Mouse (Mus musculus) adrenal gland, postnatal 25 days (tissue): ENCODE data around the gene Phactr1. TPM values are rescaled to one million over a fixed set of nuclear protein-coding genes. Genes with fewer than 3 reads are reported as not detected.
A peak's percentile ranks its signal among the peaks of the same experiment; 100 is the strongest.

Experiments used
- DNase-seq: peaks from one replicate; pipeline ENCODE4 v3.0.0; 2021; ENCODE audit warnings: mixed read lengths
- total RNA-seq: library from RNA; stranded (reverse); gene quantifications from 2 replicates; pipeline ENCODE4 v1.2.3, GENCODE M21; 2021

Gene Phactr1
- total RNA-seq, 1 experiment from 2014 or later: 7.8 TPM

- DNase-seq: no peak
These were observed 300.2 kb downstream of the Phactr1 start for GRCm38 (mm10) chr13:42980581-42980980.

DNA sequence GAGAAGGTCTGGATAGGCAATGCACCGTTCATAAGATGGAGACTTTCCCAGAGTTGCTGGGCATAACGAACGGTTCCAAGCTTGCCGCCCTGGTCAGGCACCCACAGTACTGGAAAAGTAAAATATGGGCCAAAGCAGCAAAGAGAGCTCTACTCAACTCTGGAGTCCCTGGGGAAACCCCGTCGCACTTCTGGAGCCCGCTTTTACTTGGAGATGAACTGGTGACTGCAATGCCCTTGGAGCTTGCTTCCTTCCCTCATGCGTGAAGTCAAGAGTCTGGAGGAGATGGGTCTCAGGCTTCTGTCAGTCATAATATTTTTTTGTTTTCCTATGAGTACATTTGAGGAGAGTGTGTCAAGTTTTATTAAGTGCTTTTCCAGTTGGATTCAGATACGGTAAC, 302.2 kb downstream of the Phactr1 start:
- no peak for DNase-seq

DNA sequence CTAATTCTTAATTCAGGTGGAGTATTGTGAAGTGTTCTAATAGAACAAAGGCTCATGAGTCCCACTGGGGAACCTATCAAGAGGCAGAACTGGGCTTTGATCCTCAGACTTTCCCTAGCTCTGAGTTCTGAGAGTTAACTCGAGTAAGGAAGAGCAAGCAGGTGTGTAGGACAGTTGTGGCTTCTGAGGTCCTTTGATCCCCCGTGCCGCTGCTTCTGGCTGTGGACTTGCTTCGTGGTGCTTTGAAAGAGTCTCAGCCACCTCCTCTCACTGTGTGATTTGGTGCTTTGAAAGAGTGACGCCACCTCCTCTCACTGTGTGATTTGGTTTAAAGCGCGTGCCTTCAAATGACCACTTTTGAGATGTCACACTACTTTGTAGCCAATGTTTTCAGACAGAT, 305.4 kb downstream of the Phactr1 start:
- DNase-seq: no peak

DNA sequence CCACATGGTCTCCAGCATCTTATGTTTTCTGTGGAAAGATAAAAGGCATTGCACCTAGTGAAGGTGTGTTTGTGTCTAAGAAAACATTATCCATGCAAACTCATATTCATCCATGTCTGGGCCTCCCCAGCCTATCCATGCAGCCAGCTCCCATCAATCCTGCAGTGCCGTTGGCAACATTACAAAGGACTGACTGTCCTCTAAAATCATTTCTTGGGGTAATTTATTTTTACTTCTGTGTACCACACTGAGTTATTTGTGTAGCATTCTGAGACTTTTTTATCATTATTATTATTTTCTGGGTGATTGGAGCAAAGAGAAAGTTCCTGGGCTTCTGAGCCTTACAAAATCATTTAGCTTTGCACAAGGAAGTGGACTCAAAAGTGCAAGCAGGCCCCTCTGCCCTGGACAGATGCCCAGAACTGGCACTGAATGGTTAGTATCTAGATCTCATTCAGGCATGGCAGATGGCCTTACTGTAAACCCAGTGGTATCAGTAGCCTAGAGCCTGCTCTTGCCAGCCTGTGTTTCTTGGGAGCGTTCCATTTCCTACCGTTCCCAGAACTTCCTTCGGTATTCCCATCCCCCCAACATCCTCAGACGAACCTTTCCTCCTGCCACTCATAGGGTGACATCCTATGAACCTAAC, 307.6 kb downstream of the Phactr1 start:
- peak; percentile 55 for DNase-seq

GRCm38 (mm10) chr13:42989481-42989880, 309.1 kb downstream of the Phactr1 start:
- DNase-seq: no peak

DNA sequence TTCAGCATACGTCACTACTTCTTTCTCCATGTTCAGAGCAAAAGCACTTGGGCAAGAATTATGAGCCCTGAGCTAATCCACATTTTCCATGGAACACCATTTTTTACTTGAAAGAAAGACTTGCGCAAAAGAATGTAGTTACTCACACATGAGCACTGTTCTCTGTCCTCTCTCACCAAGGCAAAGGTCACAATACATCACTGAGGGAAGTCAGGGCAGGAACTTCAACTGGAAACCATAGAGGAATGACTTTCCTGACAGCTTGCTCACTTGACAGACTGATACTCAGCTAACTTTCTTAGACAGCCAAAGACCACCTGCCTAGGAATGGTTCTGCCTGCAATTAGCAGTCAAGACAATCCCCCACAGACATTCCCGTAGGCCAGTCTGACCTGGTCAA, 309.6 kb downstream of the Phactr1 start:
- DNase-seq: no peak

- DNase-seq: no peak
These were observed 310.2 kb downstream of the Phactr1 start for GRCm38 (mm10) chr13:42990493-42991111.

DNA sequence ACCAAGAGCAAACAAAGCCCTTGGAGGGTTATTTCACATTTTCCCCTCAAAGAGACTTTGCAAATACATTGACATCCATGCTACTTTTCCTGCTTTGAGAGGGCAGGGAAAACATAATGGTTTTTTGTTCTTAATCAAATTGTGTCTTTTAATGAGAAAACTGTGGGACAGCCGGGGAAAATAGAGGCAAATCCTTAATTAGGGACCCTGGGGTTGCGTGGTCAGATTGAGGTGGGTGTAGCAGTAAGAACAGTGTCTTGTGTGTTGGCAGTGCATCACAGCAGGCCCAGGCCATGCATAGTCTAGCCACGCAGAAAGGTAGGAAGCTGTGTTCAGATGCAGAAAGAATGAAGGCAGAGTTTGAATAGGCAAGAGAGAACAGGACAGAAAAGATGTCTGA, 310.7 kb downstream of the Phactr1 start:
- DNase-seq: no peak

- DNase-seq: no peak
These were observed 311.9 kb downstream of the Phactr1 start for GRCm38 (mm10) chr13:42992306-42992705.

DNA sequence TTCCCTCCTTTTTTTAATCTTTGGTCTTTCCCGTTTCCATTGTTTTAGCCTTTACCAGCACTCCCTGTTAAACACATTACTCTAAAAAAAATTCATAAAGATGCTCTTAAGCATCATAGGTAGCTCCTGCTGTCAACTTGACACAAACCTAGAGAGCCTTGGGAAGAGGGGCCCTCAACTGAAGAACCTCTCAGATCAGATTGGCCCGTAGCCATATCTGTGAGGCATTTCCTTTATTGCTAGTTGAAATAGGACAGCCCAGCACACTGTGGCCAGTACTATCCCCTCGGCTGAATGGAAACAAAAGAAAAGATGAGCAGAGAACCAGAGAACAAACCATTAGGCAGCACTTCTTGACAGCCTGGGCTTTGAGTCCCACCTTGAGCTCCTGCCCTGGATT, 313.9 kb downstream of the Phactr1 start:
- no peak for DNase-seq

DNA sequence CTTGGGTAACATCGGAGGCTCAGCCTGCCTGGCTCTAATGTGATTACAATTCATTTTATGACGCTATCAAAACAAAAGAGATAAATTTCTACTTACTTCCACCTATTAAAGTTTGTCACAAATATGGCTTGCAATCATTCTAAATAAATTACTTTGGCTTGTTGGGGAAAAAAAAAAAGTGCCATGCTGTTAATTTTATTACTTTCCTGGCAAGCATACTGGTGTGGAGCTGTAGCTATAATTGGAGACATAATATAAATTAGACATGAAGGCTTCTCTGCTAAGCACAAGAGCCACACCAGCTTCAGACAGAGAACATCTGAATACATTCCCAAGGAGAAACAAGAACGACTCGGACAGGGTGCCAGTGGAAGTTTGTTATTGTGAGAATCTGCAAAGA, 315.8 kb downstream of the Phactr1 start:
- no peak for DNase-seq

DNA sequence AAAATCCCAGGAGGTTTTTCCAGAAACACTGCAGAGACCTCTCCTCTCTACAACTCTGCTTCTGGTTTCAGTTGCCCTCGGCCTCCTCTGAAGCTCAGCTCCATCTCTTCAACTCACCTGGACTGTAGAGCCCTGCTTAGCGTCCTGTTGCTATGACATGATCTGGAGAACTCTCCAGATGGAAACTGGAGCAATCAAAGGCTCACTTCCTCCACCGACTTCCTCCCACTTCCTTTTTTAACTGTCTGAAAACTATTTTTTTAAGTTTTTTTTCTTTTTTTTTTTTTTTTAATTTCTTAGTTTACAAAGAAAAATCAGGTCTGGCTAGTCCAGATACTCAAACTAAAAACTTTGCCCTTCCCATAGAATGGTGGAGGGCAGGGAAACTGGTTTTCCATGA, 318.9 kb downstream of the Phactr1 start:
- DNase-seq: no peak

GRCm38 (mm10) chr13:43005131-43005579, 324.7 kb downstream of the Phactr1 start:
- DNase-seq: no peak

DNA sequence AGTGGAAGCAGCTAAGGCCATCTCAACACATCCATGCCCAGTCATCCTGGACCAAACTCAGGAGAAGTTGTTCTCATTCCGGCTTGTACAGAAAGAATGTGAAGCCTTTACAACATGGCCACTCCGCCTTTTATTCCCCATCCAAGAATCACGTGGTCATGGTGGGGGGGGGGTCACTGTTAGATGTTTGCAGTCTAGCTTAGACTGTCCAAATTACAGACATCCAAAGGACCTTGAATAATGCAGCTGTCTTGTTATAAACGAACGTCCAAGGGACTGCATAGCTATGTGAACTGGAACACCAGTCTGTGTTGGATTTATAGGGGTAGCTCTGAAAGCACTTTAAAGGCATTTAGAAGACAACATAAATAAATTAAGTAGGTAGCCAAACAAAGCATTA, 328.0 kb downstream of the Phactr1 start:
- no peak for DNase-seq

GRCm38 (mm10) chr13:43009596-43009995, 329.2 kb downstream of the Phactr1 start:
- DNase-seq: no peak

DNA sequence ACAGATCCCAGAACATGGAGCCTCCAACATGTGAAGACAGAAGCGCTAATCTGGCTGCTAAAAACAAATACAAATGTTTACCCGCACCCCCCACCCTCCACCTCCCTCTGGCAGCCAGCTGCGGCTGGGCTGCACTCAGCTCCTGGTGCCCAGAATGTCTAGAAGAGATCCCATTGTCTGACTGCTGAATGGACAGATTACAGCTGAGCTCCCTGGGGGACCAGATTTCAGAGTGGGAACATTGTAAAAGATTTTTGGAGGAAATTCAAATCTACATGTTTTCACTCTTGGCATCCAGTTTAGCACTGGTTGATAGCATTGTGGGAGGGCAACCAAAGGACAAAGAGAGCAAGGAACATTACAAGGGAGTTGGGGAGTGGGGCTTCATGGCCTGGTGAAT, 331.1 kb downstream of the Phactr1 start:
- no peak for DNase-seq

- DNase-seq: no peak
These were observed 333.6 kb downstream of the Phactr1 start for GRCm38 (mm10) chr13:43013984-43014383.

DNA sequence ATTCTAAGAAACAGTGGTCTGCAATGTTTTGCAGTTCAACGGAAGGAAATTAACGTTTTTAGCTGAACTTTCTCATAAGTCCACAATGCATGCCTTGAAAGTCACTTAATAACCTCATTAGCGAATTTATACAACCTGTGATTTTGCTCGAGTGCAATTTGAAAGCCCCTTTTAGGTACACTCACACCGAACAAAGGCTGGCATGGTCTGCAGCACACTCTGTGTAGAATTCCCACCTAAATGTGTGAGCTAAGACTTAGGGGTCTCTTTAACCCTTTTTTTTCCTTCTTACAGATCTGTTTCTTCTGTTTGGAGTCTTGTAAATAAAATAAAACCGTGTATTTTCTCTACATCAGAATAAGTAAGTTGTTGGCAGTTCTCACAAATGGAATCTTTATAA, 335.3 kb downstream of the Phactr1 start:
- no peak for DNase-seq

GRCm38 (mm10) chr13:43018863-43019262, 338.4 kb downstream of the Phactr1 start:
- DNase-seq: no peak

DNA sequence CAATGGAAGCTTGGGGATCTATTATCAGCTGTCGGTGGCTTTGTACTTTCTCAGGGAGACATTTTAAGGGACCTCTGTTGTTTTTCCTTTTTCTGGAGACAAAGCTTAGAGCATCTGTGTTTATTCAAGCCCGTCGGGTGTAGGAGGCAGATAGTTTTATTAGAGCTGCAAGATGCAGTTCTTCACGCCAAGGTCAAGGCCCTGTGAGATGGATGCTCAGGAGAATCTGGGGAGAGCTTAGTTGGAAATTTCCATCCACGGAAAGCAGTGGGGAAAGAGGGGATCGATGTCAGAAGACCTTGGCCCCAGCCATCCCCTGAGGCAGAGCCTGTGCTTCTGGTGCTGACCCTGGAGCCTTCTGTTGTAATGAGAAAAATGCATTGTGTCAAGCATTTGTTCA, 340.6 kb downstream of the Phactr1 start:
- no peak for DNase-seq

DNA sequence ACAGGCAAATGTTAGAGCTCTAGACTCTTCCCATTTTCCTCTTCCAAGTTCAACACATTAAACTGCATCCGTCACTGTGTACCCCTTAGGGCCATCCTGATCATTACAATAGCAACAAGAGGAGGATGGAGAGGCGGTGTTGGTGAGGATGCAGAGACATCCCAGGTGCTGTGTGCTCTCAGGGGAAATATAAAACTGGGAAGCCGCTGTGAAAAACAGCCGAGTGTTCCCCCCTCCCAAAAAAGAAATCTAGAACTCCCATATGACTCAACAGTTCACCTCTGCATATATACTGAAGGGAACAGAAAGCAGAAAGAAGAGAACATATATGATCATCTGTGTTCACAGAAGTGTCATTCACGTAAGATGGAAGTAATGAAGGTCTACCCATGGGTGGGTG, 342.6 kb downstream of the Phactr1 start:
- DNase-seq: no peak

GRCm38 (mm10) chr13:43027568-43027967, 347.1 kb downstream of the Phactr1 start:
- no peak for DNase-seq

- DNase-seq: no peak
These were observed 349.8 kb downstream of the Phactr1 start for GRCm38 (mm10) chr13:43030222-43030621.

DNA sequence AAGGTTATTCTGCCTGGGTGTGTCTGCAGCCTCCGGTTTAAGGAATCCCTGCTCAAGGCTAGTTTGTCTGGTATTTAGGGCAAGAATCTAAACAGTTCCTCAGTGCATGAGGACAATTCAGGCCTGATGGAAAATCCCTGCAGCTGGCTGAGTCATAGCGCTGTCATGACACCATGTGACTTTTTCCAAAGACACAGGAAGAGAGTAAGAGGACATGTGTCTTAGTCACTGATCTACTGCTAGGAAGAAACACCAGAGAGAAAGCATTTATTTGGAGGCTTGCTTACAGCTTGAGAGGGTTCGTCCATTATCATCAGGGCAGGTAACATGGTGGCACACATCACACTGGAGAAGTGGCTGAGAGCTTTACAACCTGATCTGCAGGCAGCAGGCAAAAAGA, 352.0 kb downstream of the Phactr1 start:
- peak; percentile 11 for DNase-seq
